Mouse (Mus musculus): ENCODE measurements around the gene Myd88. TPM values are rescaled to one million over a fixed set of nuclear protein-coding genes. Genes with fewer than 3 reads are reported as not detected.

Gene Myd88
- polyA plus RNA-seq, 1 experiment from 2014 or later, result 7.1 TPM

GRCm38 (mm10) chr9:119368367-119368766, 27.2 kb upstream of the Myd88 start:
- no peak overlapping the region for H3K4me3 ChIP-seq (replicated peaks; ENCODE audit: low read length)
- H3K4me1 ChIP-seq (replicated peaks; ENCODE audit: control insufficient read depth, insufficient read depth, low read length), result no peaks in the 10 kb centered on the region
- no peaks in the 10 kb centered on the region for H3K36me3 ChIP-seq (replicated peaks; ENCODE audit: control insufficient read depth, insufficient read depth)
- H3K27ac ChIP-seq, result no peak overlapping the region
- H3K9ac ChIP-seq, result no peak overlapping the region
- no peaks in the 10 kb centered on the region for H3K9me3 ChIP-seq (ENCODE audit: control insufficient read depth, low read length)
- WGBS, result 91% methylated on average over 3 of the region's 3 CpGs
- no peak for ATAC-seq (ENCODE audit: low FRiP score)
- no peak for DNase-seq (ENCODE audit: low spot score)
- no peaks in the 10 kb centered on the region for H3K27me3 ChIP-seq (ENCODE audit: control insufficient read depth, insufficient read depth, low read length)
- H3K4me2 ChIP-seq (replicated peaks), result no peak overlapping the region

GRCm38 (mm10) chr9:119365284-119365683, 24.1 kb upstream of the Myd88 start, which contains the start of gene Slc22a14:
TSS of gene Slc22a14 (minus strand) at chr9:119365553.
- 78% methylated on average over 7 of the region's 7 CpGs for WGBS
- H3K4me3 ChIP-seq (replicated peaks; ENCODE audit: low read length), result no peak within 1 kb of the TSS
- H3K4me2 ChIP-seq (replicated peaks), result no peak within 1 kb of the TSS
- H3K27me3 ChIP-seq (ENCODE audit: control insufficient read depth, insufficient read depth, low read length), result no peaks in the 10 kb centered on the region
- H3K9ac ChIP-seq, result no peak within 1 kb of the TSS
- ATAC-seq (ENCODE audit: low FRiP score) (no peak), DNase-seq (ENCODE audit: low spot score) (no peak)
- no peaks in the 10 kb centered on the region; the same call in 1 of the 2 replicates for H3K36me3 ChIP-seq (replicated peaks; ENCODE audit: control insufficient read depth, insufficient read depth)
- no peaks in the 10 kb centered on the region for H3K4me1 ChIP-seq (replicated peaks; ENCODE audit: control insufficient read depth, insufficient read depth, low read length)
- no peak within 1 kb of the TSS for H3K27ac ChIP-seq
- no peaks in the 10 kb centered on the region for H3K9me3 ChIP-seq (ENCODE audit: control insufficient read depth, low read length)

- H3K36me3 ChIP-seq (replicated peaks; ENCODE audit: control insufficient read depth, insufficient read depth), result no peaks in the 10 kb centered on the region; the same call in 1 of the 2 replicates
- no peaks in the 10 kb centered on the region for H3K4me1 ChIP-seq (replicated peaks; ENCODE audit: control insufficient read depth, insufficient read depth, low read length)
- no peak overlapping the region for H3K4me3 ChIP-seq (replicated peaks; ENCODE audit: low read length)
- no peak for ATAC-seq (ENCODE audit: low FRiP score)
- no peak overlapping the region for H3K9ac ChIP-seq
- 0 out of 2 replicates have a peak, but pooled peaks cover 2% of the 10 kb centered on the region for H3K27me3 ChIP-seq (ENCODE audit: control insufficient read depth, insufficient read depth, low read length)
- DNase-seq (ENCODE audit: low spot score), result no peak
- H3K27ac ChIP-seq, result no peak overlapping the region
- H3K4me2 ChIP-seq (replicated peaks), result no peak overlapping the region
- no peaks in the 10 kb centered on the region for H3K9me3 ChIP-seq (ENCODE audit: control insufficient read depth, low read length)
- 91% methylated on average over 12 of the region's 12 CpGs for whole genome bisulfite sequencing
Observed at GRCm38 (mm10) chr9:119363229-119363628, 22.0 kb upstream of the Myd88 start.

- Histone ChIP-seq H3K9ac (no peak overlapping the region), H3K27ac (no peak overlapping the region), H3K4me2 (replicated peaks) (no peak overlapping the region), H3K9me3 (ENCODE audit: control insufficient read depth, low read length) (no peaks in the 10 kb centered on the region), H3K27me3 (ENCODE audit: control insufficient read depth, insufficient read depth, low read length) (0 out of 2 replicates have a peak, but pooled peaks cover 3% of the 10 kb centered on the region), H3K4me1 (replicated peaks; ENCODE audit: control insufficient read depth, insufficient read depth, low read length) (no peaks in the 10 kb centered on the region), H3K4me3 (replicated peaks; ENCODE audit: low read length) (no peak overlapping the region), H3K36me3 (replicated peaks; ENCODE audit: control insufficient read depth, insufficient read depth) (no peaks in the 10 kb centered on the region; the same call in 1 of the 2 replicates)
- DNase-seq (ENCODE audit: low spot score) (no peak), ATAC-seq (ENCODE audit: low FRiP score) (no peak)
- WGBS, result 97% methylated on average over 5 of the region's 5 CpGs
Observed at GRCm38 (mm10) chr9:119361416-119361815, 20.2 kb upstream of the Myd88 start.

- Histone ChIP-seq H3K27ac (no peak overlapping the region), H3K4me1 (replicated peaks; ENCODE audit: control insufficient read depth, insufficient read depth, low read length) (no peaks in the 10 kb centered on the region), H3K9ac (peak overlapping the region; percentile 68), H3K4me2 (replicated peaks) (peak overlapping the region; percentile 90), H3K9me3 (ENCODE audit: control insufficient read depth, low read length) (no peaks in the 10 kb centered on the region), H3K4me3 (replicated peaks; ENCODE audit: low read length) (peak overlapping the region; percentile 62), H3K36me3 (replicated peaks; ENCODE audit: control insufficient read depth, insufficient read depth) (no peaks in the 10 kb centered on the region; the same call in 1 of the 2 replicates), H3K27me3 (ENCODE audit: control insufficient read depth, insufficient read depth, low read length) (0 out of 2 replicates have a peak, but pooled peaks cover 3% of the 10 kb centered on the region)
- no peak for DNase-seq (ENCODE audit: low spot score)
- ATAC-seq (ENCODE audit: low FRiP score), result no peak
- WGBS, result 44% methylated on average over 9 of the region's 9 CpGs
Observed at GRCm38 (mm10) chr9:119358058-119358429, 16.8 kb upstream of the Myd88 start.

GRCm38 (mm10) chr9:119357331-119358057, 16.3 kb upstream of the Myd88 start, which contains the start of gene Xylb:
TSS of gene Xylb (plus strand) at chr9:119357381.
- Histone ChIP-seq H3K36me3 (replicated peaks; ENCODE audit: control insufficient read depth, insufficient read depth) (no peaks in the 10 kb centered on the region), H3K9me3 (ENCODE audit: control insufficient read depth, low read length) (no peaks in the 10 kb centered on the region), H3K27ac (no peak within 1 kb of the TSS), H3K9ac (peak within 1 kb of the TSS; percentile 68), H3K4me1 (replicated peaks; ENCODE audit: control insufficient read depth, insufficient read depth, low read length) (no peaks in the 10 kb centered on the region), H3K4me3 (replicated peaks; ENCODE audit: low read length) (peak within 1 kb of the TSS; percentile 62), H3K4me2 (replicated peaks) (peak within 1 kb of the TSS; percentile 90), H3K27me3 (ENCODE audit: control insufficient read depth, insufficient read depth, low read length) (0 out of 2 replicates have a peak, but pooled peaks cover 3% of the 10 kb centered on the region)
- ATAC-seq (ENCODE audit: low FRiP score) (peak; percentile 89), DNase-seq (ENCODE audit: low spot score) (peak; percentile 85)
- WGBS, result 5% methylated on average over 49 of the region's 65 CpGs

- ATAC-seq (ENCODE audit: low FRiP score) (no peak), DNase-seq (ENCODE audit: low spot score) (no peak)
- Histone ChIP-seq H3K4me1 (replicated peaks; ENCODE audit: control insufficient read depth, insufficient read depth, low read length) (no peaks in the 10 kb centered on the region), H3K27me3 (ENCODE audit: control insufficient read depth, insufficient read depth, low read length) (0 out of 2 replicates have a peak, but pooled peaks cover 3% of the 10 kb centered on the region), H3K36me3 (replicated peaks; ENCODE audit: control insufficient read depth, insufficient read depth) (peaks cover 11% of the 10 kb centered on the region), H3K9me3 (ENCODE audit: control insufficient read depth, low read length) (no peaks in the 10 kb centered on the region), H3K27ac (no peak overlapping the region), H3K4me3 (replicated peaks; ENCODE audit: low read length) (no peak overlapping the region), H3K9ac (no peak overlapping the region), H3K4me2 (replicated peaks) (no peak overlapping the region)
- 76% methylated on average over 6 of the region's 6 CpGs for WGBS
Observed at GRCm38 (mm10) chr9:119355943-119356342, 14.7 kb upstream of the Myd88 start.

GRCm38 (mm10) chr9:119353926-119354325, 12.7 kb upstream of the Myd88 start:
- no peak for DNase-seq (ENCODE audit: low spot score)
- Histone ChIP-seq H3K9ac (no peak overlapping the region), H3K4me1 (replicated peaks; ENCODE audit: control insufficient read depth, insufficient read depth, low read length) (no peaks in the 10 kb centered on the region), H3K4me3 (replicated peaks; ENCODE audit: low read length) (no peak overlapping the region), H3K4me2 (replicated peaks) (no peak overlapping the region), H3K27me3 (ENCODE audit: control insufficient read depth, insufficient read depth, low read length) (0 out of 2 replicates have a peak, but pooled peaks cover 3% of the 10 kb centered on the region), H3K36me3 (replicated peaks; ENCODE audit: control insufficient read depth, insufficient read depth) (peaks cover 25% of the 10 kb centered on the region), H3K27ac (no peak overlapping the region), H3K9me3 (ENCODE audit: control insufficient read depth, low read length) (no peaks in the 10 kb centered on the region)
- ATAC-seq (ENCODE audit: low FRiP score), result no peak
- WGBS, result 82% methylated on average over 6 of the region's 6 CpGs

- H3K4me3 ChIP-seq (replicated peaks; ENCODE audit: low read length), result no peak overlapping the region
- peaks cover 41% of the 10 kb centered on the region for H3K36me3 ChIP-seq (replicated peaks; ENCODE audit: control insufficient read depth, insufficient read depth)
- 19% methylated on average over 4 of the region's 4 CpGs for WGBS
- no peak overlapping the region for H3K4me2 ChIP-seq (replicated peaks)
- no peak overlapping the region for H3K9ac ChIP-seq
- no peak overlapping the region for H3K27ac ChIP-seq
- DNase-seq (ENCODE audit: low spot score) (peak; percentile 70), ATAC-seq (ENCODE audit: low FRiP score) (peak; percentile 69; the same call in 1 of the 2 replicates)
- H3K9me3 ChIP-seq (ENCODE audit: control insufficient read depth, low read length), result no peaks in the 10 kb centered on the region
- H3K27me3 ChIP-seq (ENCODE audit: control insufficient read depth, insufficient read depth, low read length), result no peaks in the 10 kb centered on the region
- H3K4me1 ChIP-seq (replicated peaks; ENCODE audit: control insufficient read depth, insufficient read depth, low read length), result no peaks in the 10 kb centered on the region
Observed at GRCm38 (mm10) chr9:119352060-119352459, 10.8 kb upstream of the Myd88 start.

All from hindbrain, embryonic 14.5 days (tissue).